Mouse (Mus musculus) gastrocnemius, adult 8-10 months (tissue): ENCODE data around the gene Tm9sf4. TPM values are rescaled to one million over a fixed set of nuclear protein-coding genes. Genes with fewer than 3 reads are reported as not detected.

Source experiments
- DNase-seq, 2 experiments: peaks; one replicate each; pipeline ENCODE4 v3.0.0; 2022; ENCODE audit warnings: low spot score in 2 of 2
- total RNA-seq, 4 experiments: library from RNA; stranded (reverse); gene quantifications; 2 replicates each; pipeline ENCODE4 v1.2.4; 2022

Gene Tm9sf4
- total RNA-seq, 4 experiments from 2014 or later: 25.5 to 30.3 (median 28.4) TPM

DNA sequence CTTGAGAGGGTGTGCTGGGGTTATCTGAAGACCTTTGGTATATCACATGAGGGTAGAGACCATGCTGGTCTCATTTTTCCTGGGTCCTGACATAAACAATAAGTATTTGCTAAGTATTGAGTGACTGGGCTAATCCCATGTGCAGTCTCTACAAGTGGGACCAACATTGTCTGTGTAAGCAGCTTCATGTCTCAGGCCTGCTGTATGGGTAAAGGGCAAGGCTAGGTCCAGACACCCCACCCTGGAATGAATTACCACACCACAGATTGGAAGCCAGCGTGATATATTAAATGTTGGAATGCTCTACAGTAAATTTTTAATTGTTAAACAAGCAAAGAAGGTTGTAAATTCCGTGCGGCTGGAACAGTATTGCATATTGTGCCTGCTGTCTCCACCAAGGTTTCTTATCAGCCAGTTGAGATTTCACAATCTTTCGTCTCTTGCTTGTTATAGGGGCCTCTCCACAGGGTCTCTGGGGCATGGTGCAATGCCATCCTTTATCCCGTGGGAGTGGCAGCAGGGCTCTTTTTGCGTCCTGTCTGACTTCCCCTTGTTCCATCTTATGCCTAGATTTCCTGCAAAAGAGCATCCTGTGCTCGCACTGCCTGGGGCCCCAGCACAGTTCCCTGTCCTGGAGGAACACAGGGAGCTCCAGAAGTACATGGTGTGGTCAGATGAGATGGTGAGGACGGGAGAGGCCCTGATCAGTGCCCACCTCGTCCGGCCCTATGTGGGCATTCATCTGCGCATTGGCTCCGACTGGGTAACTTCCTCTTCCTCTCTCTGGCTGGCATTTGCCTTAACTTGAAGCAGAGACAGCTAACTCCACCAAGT is 98.1 kb downstream of the Tm9sf4 start:
- DNase-seq: no peak

Other genes with a start within 250 kb of the Tm9sf4 start
- gene Mylk2, start 250.0 kb upstream of the Tm9sf4 start, total RNA-seq: 100 to 1,000 TPM; 731 to 847 (median 747) TPM
- under 1 TPM; 0.24 to 0.94 (median 0.51) TPM for gene Foxs1, start 228.1 kb upstream of the Tm9sf4 start, total RNA-seq
- gene Dusp15, start 209.6 kb upstream of the Tm9sf4 start, total RNA-seq: under 1 TPM in 3 of 4 experiments, not detected in 1; 0.16 to 0.62 (median 0.39) TPM
- gene Ttll9, start 198.8 kb upstream of the Tm9sf4 start, total RNA-seq: not detected
- 10 to 100 TPM; 71.5 to 83.6 (median 81.3) TPM for gene Pdrg1, start 145.9 kb upstream of the Tm9sf4 start, total RNA-seq
- gene Xkr7, start 129.5 kb upstream of the Tm9sf4 start, total RNA-seq: not detected
- gene Ccm2l, start 95.3 kb upstream of the Tm9sf4 start, total RNA-seq: 1 to 10 TPM; 2.6 to 3.3 (median 2.8) TPM
- under 1 TPM; 0.13 to 0.27 (median 0.21) TPM for gene Hck, start 52.8 kb upstream of the Tm9sf4 start, total RNA-seq
- under 1 TPM; 0.22 to 0.48 (median 0.37) TPM for gene Tspyl3, start 64.1 kb downstream of the Tm9sf4 start, total RNA-seq
- 1 to 10 TPM; 2.3 to 3.4 (median 3.0) TPM for gene Plagl2, start 80.1 kb downstream of the Tm9sf4 start, total RNA-seq
- 10 to 100 TPM in 3 of 4 experiments, 1 to 10 TPM in 1; 9.2 to 12.3 (median 10.9) TPM for gene Pofut1, start 80.2 kb downstream of the Tm9sf4 start, total RNA-seq
- gene Kif3b, start 130.1 kb downstream of the Tm9sf4 start, total RNA-seq: 1 to 10 TPM; 3.0 to 3.7 (median 3.4) TPM
- 10 to 100 TPM in 2 of 4 experiments, 1 to 10 TPM in 2; 8.1 to 12.1 (median 10.5) TPM for gene Asxl1, start 184.5 kb downstream of the Tm9sf4 start, total RNA-seq